Mouse (Mus musculus) CH12.LX (cell line): ENCODE data around the gene Fxyd7.

Source experiments
- CHD2 ChIP-seq: IDR thresholded peaks from 2 replicates; pipeline ENCODE4 v1.6.1; 2011; ENCODE audit warnings: low read length, improper control_type of control experiment
- CTCF ChIP-seq, 2 experiments: IDR thresholded peaks in 1 of 2; conservative IDR thresholded peaks in 1 of 2; 2 replicates each; pipeline ENCODE4 v1.5.1; 2011 to 2012; ENCODE audit warnings: low read depth in 2 of 2, low read length in 2 of 2, improper control_type of control experiment in 1 of 2, inconsistent platforms in 1 of 2, mild to moderate bottlenecking in 1 of 2, moderate library complexity in 1 of 2
- EP300 ChIP-seq: IDR thresholded peaks from 2 replicates; pipeline ENCODE4 v1.6.1; 2011; ENCODE audit warnings: low read length, improper control_type of control experiment
- SIN3A ChIP-seq: IDR thresholded peaks from 2 replicates; pipeline ENCODE4 v1.6.1; 2012; ENCODE audit warnings: low read length, improper control_type of control experiment, inconsistent platforms
- USF2 ChIP-seq: conservative IDR thresholded peaks from 2 replicates; pipeline ENCODE4 v1.6.1; 2011; ENCODE audit warnings: low read depth, low read length, improper control_type of control experiment
- ZMIZ1 ChIP-seq: IDR thresholded peaks from 2 replicates; pipeline ENCODE4 v1.6.1; 2012; ENCODE audit warnings: low read depth, mild to moderate bottlenecking, inconsistent platforms, low read length, improper control_type of control experiment

DNA sequence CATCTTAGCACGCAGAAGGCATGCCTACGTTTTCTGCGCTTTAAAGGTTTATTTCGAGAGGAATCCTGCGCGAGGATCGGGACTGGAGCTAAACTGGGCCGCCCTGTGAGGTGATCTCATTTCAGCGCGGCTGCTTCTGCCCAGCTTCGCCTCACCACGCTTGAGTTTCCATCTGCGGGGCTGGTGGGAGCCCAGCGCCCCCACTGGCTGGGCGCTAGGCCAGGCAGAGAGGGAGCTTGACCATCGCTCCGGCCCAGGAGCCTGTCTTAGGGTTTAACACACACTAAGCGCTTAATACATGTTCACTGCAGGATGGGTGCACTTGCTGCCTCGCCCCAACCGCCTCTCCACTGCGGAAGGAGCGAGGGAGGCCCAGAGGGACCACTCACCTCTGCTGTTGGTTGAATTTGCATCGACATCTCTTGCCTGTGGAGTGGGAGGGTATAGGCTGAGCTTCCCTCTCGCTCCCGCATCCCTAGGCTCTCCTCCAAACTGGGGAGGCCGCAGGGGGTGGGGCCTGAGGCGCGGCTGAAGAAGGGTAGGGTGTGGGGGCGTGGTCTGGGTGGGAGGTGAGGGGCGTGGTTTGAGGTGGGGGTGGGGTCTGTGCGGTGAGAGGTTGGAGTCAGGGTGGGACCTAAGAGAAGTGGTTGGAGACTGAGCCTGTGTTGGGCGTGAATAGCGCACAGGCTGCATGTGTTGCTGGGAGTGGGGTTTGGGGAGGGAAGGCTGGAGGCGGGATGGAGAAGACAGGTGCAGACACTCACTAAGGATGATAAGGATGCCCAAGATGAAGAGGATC, 1.6 kb upstream of the Fxyd7 start:
- no peak for TF ChIP-seq ZMIZ1
- TF ChIP-seq CTCF (conservative IDR thresholded peaks at IDR 0.05 in 1 of 2, IDR thresholded peaks at IDR 0.05 in 1 of 2; ENCODE audit: low read depth in 2 of 2, low read length in 2 of 2) = peak in 1 of 2 experiments; percentile 42; a peak in 2 of 4 replicates
- TF ChIP-seq SIN3A = no peak
- TF ChIP-seq CHD2 = no peak
- TF ChIP-seq EP300 = no peak
- TF ChIP-seq USF2 = no peak
